Mouse (Mus musculus) ES-Bruce4 (cell line): ENCODE data around the gene Pex13.

Experiments
- CTCF ChIP-seq: IDR thresholded peaks from one replicate; pipeline ENCODE4 v1.8.1; 2011; ENCODE audit warnings: low read depth, low read length
- EP300 ChIP-seq: IDR thresholded peaks from 2 replicates; pipeline ENCODE4 v1.6.1; 2011; ENCODE audit warnings: low read depth, low read length; ENCODE audit not compliant: insufficient read depth
- POLR2A ChIP-seq: IDR thresholded peaks from one replicate; pipeline ENCODE4 v1.8.1; 2011; ENCODE audit warnings: low read length; ENCODE audit not compliant: insufficient read depth

GRCm38 (mm10) chr11:23680435-23680950 lies 14.7 kb upstream of the Pex13 start:
- no peak for TF ChIP-seq EP300
- TF ChIP-seq POLR2A: no peak
- no peak for TF ChIP-seq CTCF
